Mouse (Mus musculus): ENCODE results near the gene Txlna. TPM values are rescaled to one million over a fixed set of nuclear protein-coding genes. Genes with fewer than 3 reads are reported as not detected.

The Txlna gene
- polyA plus RNA-seq (2015; fragmentation: Nextera tagmentation; extraction: Ambion mirVana) = 30.7 and 35.1 TPM in 2 replicates

DNA sequence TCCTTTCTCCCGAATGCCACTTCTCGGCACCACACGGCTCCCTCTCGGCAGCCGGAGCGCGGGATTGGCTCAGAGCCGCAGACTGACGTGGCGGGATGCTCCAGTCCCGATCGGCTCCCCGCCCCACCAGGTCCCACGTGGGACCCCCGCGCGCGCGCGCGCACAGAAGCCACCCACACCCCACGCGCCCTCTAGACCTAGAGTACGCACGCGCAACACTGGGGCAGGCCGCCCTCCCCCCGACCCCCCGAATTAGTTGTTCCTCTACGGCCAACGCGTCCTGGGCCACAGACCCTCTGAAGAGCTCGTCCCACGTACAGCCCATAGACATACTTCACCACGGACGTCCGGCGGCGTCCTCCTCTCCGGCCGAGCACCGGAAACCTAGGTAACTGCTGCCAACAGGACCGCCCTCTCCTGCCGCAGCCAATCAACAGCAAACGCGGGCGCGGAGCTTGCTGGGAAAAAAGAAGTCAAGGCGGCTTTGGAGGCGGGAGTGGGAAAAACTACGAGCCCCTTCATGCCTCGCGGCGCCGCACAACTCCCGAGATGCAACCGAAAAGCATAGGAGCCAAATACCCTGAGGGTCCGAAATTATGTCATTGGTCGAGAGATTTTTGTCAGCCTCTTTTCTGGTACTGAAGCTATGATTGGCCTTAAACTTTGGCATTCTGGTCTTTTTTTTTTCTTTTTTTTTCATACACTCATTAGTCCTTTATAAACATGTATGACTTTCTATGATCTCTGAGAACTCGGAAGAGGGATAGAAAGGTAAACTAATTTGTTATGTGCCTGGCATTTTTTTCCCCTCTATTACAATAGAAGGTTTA, at the start of gene Txlna:
Gene Txlna (minus strand): TSS at position 428 of the 830 bp plus-strand sequence.
- Histone ChIP-seq H3K27me3 (no peaks in the 10 kb centered on the region), H3K36me3 (peaks cover 41% of the 10 kb centered on the region), H3K27ac (peak within 1 kb of the TSS; percentile 87), H3K4me1 (replicated peaks) (peaks cover 33% of the 10 kb centered on the region), H3K9ac (peak within 1 kb of the TSS; percentile 83), H3K4me2 (peak within 1 kb of the TSS; percentile 88), H3K9me3 (replicated peaks) (no peaks in the 10 kb centered on the region), H3K4me3 (replicated peaks) (peak within 1 kb of the TSS; percentile 73)
- ATAC-seq (ENCODE audit: low read depth) (peak; percentile 90), DNase-seq (peak; percentile 95)
- under 1% methylated on average over 59 of the region's 60 CpGs for WGBS (ENCODE audit: insufficient replicate concordance)

DNA sequence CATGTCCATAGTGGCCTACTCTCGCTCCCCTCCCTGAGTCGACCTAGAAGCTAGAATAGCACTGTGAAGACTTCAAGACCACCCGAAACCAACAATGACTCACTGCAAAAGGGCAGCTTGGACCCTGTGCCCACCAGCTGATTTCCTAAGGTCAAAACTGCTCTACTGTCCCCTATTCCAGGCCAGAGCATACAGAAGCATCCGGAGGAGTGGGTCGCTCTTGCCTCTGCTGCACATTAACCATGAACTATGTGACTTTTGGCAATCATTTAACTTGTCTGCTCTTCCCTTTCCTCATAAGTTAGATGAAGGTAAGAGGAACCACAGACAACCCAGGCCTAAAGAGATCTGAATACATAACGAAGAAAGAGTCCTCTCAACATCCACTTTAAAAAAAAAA, 43.7 kb upstream of the Txlna start:
- H3K9ac ChIP-seq = no peak overlapping the region
- H3K36me3 ChIP-seq = peaks cover 55% of the 10 kb centered on the region
- H3K4me2 ChIP-seq = no peak overlapping the region
- no peak for ATAC-seq (ENCODE audit: low read depth)
- H3K27me3 ChIP-seq = no peaks in the 10 kb centered on the region
- WGBS (ENCODE audit: insufficient replicate concordance) = 81% methylated on average over 6 of the region's 6 CpGs
- no peaks in the 10 kb centered on the region for H3K4me1 ChIP-seq (replicated peaks)
- no peak overlapping the region for H3K4me3 ChIP-seq (replicated peaks)
- no peak overlapping the region for H3K27ac ChIP-seq
- no peak for DNase-seq
- H3K9me3 ChIP-seq (replicated peaks) = no peaks in the 10 kb centered on the region

DNA sequence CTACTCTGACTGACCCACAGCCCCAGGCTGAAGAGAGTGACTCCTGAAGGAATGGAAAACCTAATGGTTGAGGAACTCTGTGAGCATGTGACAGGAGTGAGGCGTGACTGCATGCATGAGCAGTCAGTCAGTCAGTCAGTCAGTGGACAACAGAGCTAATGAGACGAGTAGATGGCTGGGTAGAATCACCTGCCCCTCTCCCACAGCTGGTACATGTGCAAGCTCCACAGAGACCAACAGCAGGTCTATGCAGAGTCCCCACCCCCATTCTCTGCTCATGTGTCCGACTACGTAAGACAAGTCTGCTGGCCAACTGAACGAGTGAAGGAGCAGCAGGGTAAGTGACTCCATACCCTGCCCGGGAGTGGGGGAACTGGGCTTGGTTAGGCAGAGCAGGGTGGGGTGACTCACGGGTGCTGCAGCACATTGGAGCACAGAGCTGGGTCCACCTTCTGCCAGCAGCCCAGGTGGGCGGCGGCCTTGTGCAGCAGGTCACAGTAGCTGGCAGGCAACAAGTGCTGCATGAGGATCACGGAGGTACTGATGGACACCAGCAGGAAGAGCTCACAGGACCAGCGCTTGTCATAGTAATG, 43.1 kb upstream of the Txlna start:
- H3K4me3 ChIP-seq (replicated peaks) = no peak overlapping the region
- DNase-seq = no peak
- no peak overlapping the region for H3K9ac ChIP-seq
- H3K4me2 ChIP-seq = no peak overlapping the region
- no peak overlapping the region for H3K27ac ChIP-seq
- no peaks in the 10 kb centered on the region for H3K27me3 ChIP-seq
- H3K9me3 ChIP-seq (replicated peaks) = no peaks in the 10 kb centered on the region
- no peaks in the 10 kb centered on the region for H3K4me1 ChIP-seq (replicated peaks)
- H3K36me3 ChIP-seq = peaks cover 50% of the 10 kb centered on the region
- WGBS (ENCODE audit: insufficient replicate concordance) = 86% methylated on average over 11 of the region's 11 CpGs
- no peak for ATAC-seq (ENCODE audit: low read depth)

DNA sequence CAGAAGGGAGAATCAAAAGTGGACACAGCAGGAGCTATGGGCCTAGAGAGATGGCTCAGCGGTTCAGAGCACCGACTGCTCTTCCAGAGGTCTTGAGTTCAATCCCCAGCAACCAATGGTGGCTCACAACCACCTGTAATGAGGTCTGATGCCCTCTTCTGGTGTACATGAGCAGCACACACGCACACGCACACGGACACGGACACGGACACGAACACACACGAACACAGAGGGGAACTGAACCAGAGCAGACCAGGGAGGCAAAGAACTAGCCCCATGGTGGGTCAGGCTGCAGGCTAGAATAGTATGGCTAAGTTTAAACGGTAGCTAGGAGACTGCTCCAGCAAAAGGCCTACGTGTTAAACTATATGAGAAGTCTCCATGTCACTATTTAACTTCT, 41.0 kb upstream of the Txlna start:
- 91% methylated on average over 11 of the region's 11 CpGs for WGBS (ENCODE audit: insufficient replicate concordance)
- Histone ChIP-seq H3K27ac (no peak overlapping the region), H3K4me1 (replicated peaks) (no peaks in the 10 kb centered on the region), H3K9me3 (replicated peaks) (no peaks in the 10 kb centered on the region), H3K4me2 (no peak overlapping the region), H3K36me3 (peaks cover 43% of the 10 kb centered on the region), H3K4me3 (replicated peaks) (no peak overlapping the region), H3K9ac (no peak overlapping the region), H3K27me3 (no peaks in the 10 kb centered on the region)
- ATAC-seq (ENCODE audit: low read depth) = no peak
- DNase-seq = no peak

DNA sequence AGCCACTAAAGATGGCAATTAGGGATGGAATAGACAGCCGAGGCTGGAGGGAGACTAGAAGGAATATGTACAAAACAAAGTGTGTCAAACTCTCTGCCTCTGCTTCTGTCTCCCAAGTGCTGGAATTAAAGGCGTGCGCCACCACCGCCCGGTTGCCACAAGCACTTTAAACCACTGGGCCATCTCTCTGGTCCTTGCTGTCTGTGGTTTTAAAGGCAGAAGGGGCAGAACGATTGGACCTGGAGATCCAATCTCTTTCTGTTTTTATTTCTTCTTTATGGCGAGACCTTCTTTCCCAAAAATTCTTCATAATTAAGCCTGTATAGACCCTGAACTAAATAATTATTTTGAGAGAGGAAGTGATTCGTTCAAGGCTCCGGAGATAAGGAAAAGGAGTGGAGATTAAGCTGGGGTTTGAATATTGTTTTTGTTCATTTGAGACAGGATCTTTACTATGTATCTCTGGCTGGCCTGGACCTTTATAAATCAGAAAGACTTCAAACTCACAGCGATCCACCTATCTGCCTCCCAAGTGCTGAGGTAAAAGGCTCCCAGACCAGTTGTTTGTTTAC, 32.1 kb upstream of the Txlna start:
- H3K27ac ChIP-seq = peak overlapping the region; percentile 90; the same call in 1 of the 2 replicates
- H3K9me3 ChIP-seq (replicated peaks) = no peaks in the 10 kb centered on the region
- peaks cover 22% of the 10 kb centered on the region for H3K36me3 ChIP-seq
- H3K4me2 ChIP-seq = peak overlapping the region; percentile 84
- H3K4me3 ChIP-seq (replicated peaks) = peak overlapping the region; percentile 87
- WGBS (ENCODE audit: insufficient replicate concordance) = 2% methylated on average over 10 of the region's 10 CpGs
- DNase-seq = no peak
- no peaks in the 10 kb centered on the region for H3K27me3 ChIP-seq
- peak; percentile 43 for ATAC-seq (ENCODE audit: low read depth)
- peak overlapping the region; percentile 96 for H3K9ac ChIP-seq
- H3K4me1 ChIP-seq (replicated peaks) = peaks cover 37% of the 10 kb centered on the region

DNA sequence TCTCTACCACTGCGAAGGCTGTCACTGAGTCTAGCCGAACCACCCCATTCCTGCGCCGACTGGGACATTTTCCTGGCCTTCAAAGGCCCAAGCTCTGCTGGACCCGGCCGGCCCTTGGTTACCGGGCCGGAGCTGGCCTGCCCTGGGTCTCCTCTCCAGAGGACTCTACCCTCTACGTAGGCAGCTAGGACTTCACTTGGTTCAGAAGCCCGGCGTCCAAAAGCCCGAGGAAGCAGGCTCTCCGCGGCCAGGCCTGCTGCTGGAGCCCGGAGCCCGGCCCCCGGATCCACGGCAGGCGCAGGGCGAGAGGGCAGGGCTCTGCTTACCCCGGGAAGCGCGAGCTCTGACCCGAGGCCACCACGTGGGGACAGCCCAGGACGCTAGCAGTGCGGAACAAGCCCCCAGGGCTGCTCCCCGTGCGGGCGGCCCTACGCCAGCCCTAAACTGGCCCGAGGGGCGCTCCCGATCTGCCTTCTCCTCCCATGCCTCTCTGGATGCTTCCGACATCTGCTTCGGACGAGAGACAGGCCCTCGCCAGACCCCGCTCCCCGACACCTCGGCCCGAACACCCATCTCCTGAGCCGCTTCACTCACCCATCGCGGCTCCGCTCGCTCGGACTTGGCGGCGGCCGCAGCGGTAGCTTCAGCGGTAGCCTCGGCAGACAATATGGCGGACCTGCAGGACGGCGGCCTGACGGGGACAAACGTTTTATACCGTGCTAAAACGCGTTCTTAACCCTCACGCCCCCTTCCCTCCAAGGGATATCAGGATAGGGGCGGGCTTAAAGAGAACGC, 31.4 kb upstream of the Txlna start, which contains the start of gene Kpna6:
Gene Kpna6 (minus strand): TSS at position 685 of the 795 bp plus-strand sequence.
- no peaks in the 10 kb centered on the region for H3K27me3 ChIP-seq
- H3K4me3 ChIP-seq (replicated peaks) = peak within 1 kb of the TSS; percentile 87
- peak within 1 kb of the TSS; percentile 84 for H3K4me2 ChIP-seq
- peak within 1 kb of the TSS; percentile 96 for H3K9ac ChIP-seq
- H3K36me3 ChIP-seq = peaks cover 23% of the 10 kb centered on the region
- DNase-seq (peak; percentile 77), ATAC-seq (ENCODE audit: low read depth) (peak; percentile 80)
- peaks cover 37% of the 10 kb centered on the region for H3K4me1 ChIP-seq (replicated peaks)
- H3K27ac ChIP-seq = peak within 1 kb of the TSS; percentile 90
- H3K9me3 ChIP-seq (replicated peaks) = no peaks in the 10 kb centered on the region
- under 1% methylated on average over 65 of the region's 65 CpGs for WGBS (ENCODE audit: insufficient replicate concordance)

DNA sequence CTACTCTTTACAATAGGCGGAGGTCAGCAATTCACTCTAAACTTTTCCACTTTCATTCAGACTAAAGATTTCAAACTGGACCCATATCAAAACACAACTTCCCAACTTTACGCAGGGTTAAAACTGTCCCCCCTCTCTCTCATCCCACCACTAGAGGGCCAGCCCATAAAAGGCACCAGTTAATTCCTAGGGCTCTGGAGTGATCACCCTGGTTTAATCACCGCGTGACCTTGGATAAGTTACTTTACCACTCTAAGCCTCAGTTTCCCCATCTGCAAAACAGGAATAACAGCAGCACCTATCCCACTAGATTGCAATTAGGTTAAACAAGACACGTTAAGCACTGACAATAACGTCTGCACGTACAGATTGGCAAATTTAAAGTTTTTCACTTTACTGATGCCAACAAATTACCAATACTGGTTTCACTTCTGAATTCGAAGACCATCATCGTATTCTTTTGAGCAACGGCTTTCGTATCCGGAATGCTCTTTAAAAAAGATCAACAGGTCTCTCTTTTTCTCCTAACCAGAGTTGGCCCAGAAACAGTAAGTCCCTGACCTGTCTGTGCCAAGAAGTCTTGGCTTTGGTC, 30.7 kb upstream of the Txlna start:
- ATAC-seq (ENCODE audit: low read depth) (peak; percentile 74), DNase-seq (peak; percentile 55)
- H3K36me3 ChIP-seq = peaks cover 25% of the 10 kb centered on the region
- H3K4me3 ChIP-seq (replicated peaks) = peak overlapping the region; percentile 87
- peak overlapping the region; percentile 84 for H3K4me2 ChIP-seq
- H3K27me3 ChIP-seq = no peaks in the 10 kb centered on the region
- peak overlapping the region; percentile 96 for H3K9ac ChIP-seq
- H3K27ac ChIP-seq = peak overlapping the region; percentile 90
- WGBS (ENCODE audit: insufficient replicate concordance) = 4% methylated on average over 12 of the region's 12 CpGs
- peaks cover 37% of the 10 kb centered on the region for H3K4me1 ChIP-seq (replicated peaks)
- H3K9me3 ChIP-seq (replicated peaks) = no peaks in the 10 kb centered on the region

DNA sequence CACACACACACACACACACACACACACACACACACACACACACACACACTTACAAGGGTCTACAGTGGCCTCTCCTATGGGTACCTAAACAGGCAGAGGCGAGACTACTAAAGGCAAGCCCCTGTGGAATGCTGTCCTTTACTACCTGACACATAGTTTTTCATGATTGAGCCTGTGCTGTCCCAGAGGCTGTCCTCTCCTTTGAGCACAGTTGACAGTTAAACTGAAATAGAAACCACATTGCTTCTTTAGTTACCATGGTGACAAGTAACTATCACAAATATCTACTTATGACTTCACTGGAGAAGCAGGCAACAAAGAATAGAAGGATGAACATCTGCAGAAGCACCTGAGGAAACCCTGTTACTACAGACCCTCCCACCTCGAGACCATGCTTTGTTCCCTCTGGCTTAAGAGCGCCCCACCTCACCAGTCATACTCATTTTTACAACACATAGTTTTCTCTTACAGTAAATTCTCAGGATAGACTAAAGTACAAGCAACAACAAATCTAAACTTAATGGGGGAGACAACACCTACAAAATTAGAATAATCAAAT, 21.5 kb upstream of the Txlna start:
- Histone ChIP-seq H3K36me3 (peaks cover 48% of the 10 kb centered on the region), H3K4me1 (replicated peaks) (no peaks in the 10 kb centered on the region)

DNA sequence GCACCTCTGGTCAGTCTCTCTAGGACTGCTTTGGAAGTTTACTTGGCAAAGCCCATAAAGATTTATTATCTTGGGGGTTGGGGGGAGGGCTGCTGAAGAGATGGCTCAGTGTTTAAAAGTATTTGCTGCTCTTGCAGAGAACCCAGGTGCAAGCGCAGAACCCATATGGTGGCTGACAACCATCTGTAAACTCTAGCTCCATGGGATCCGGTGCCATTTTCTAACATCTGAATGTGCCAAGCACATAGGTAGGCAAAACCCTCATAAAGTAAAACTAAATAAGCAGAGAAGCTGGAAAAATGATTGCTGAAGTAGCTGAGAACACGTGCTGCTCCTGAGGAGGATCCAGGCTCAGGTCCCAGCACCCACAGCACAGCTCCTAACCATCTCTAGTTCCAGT, 20.7 kb upstream of the Txlna start:
- H3K9ac ChIP-seq = no peak overlapping the region
- ATAC-seq (ENCODE audit: low read depth) = no peak
- no peaks in the 10 kb centered on the region for H3K9me3 ChIP-seq (replicated peaks)
- H3K4me3 ChIP-seq (replicated peaks) = no peak overlapping the region
- no peak for DNase-seq
- H3K4me1 ChIP-seq (replicated peaks) = no peaks in the 10 kb centered on the region
- H3K27ac ChIP-seq = no peak overlapping the region
- peaks cover 51% of the 10 kb centered on the region for H3K36me3 ChIP-seq
- WGBS (ENCODE audit: insufficient replicate concordance) = 89% methylated on average over 3 of the region's 3 CpGs
- no peak overlapping the region for H3K4me2 ChIP-seq
- H3K27me3 ChIP-seq = no peaks in the 10 kb centered on the region

More for the DNA sequence above, 21.5 kb upstream of the Txlna start:
- 73% methylated on average over 3 of the region's 3 CpGs for WGBS (ENCODE audit: insufficient replicate concordance)
- Histone ChIP-seq H3K27me3 (no peaks in the 10 kb centered on the region), H3K9ac (no peak overlapping the region), H3K4me3 (replicated peaks) (no peak overlapping the region), H3K4me2 (no peak overlapping the region), H3K9me3 (replicated peaks) (no peaks in the 10 kb centered on the region), H3K27ac (no peak overlapping the region)
- no peak for ATAC-seq (ENCODE audit: low read depth)
- no peak for DNase-seq

DNA sequence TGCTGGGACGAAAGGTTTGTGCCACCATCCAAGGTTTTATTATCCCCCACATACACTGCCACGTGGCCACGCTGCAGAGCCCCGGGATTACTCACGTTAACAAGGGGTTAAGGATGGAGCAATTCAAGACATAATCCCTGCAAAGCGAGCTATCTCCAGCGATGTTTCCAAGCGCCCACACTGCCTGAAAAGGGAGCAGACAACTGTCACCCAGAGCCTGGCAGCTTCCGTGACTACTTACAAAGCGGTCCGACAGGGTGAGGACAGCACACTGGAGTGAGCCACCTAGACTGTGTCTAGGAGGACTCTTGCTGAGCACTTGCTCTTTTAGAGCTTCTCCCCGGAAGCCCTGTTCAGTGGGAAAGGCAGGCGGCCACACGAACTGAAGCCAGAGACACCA, 13.9 kb upstream of the Txlna start:
- H3K9ac ChIP-seq = no peak overlapping the region
- H3K4me1 ChIP-seq (replicated peaks) = no peaks in the 10 kb centered on the region
- 86% methylated on average over 14 of the region's 14 CpGs for WGBS (ENCODE audit: insufficient replicate concordance)
- no peak overlapping the region for H3K4me3 ChIP-seq (replicated peaks)
- DNase-seq = no peak
- no peak for ATAC-seq (ENCODE audit: low read depth)
- no peaks in the 10 kb centered on the region for H3K27me3 ChIP-seq
- no peaks in the 10 kb centered on the region for H3K9me3 ChIP-seq (replicated peaks)
- peaks cover 91% of the 10 kb centered on the region for H3K36me3 ChIP-seq
- no peak overlapping the region for H3K27ac ChIP-seq
- no peak overlapping the region for H3K4me2 ChIP-seq

All from liver, embryonic 13.5 days (tissue).